8 mouse cellular contexts compared by ENCODE assay signal in genomic region chr3:105686394-105687323, GRCm38 (mm10). TPM values are rescaled to one million over a fixed set of nuclear protein-coding genes. Genes with fewer than 3 reads are reported as not detected.
DNase-seq lines count a peak whose midpoint lies in the region; ATAC-seq and TF ChIP-seq lines count a peak whose summit lies in the region.

No protein-coding gene starts in this region.

- no peaks in the 10 kb centered on the region for H3K27me3 ChIP-seq in kidney, postnatal 0 days (ENCODE audit: insufficient read depth, low read length)
- H3K27me3 ChIP-seq in Patski: peaks cover 11% of the 10 kb centered on the region
- H3K27me3 ChIP-seq in forebrain, embryonic 15.5 days: no peaks in the 10 kb centered on the region
- peaks cover 12% of the 10 kb centered on the region for H3K27me3 ChIP-seq in liver, embryonic 15.5 days

- no peaks in the 10 kb centered on the region for H3K9me3 ChIP-seq in kidney, postnatal 0 days (replicated peaks; ENCODE audit: low read length)
- no peaks in the 10 kb centered on the region for H3K9me3 ChIP-seq in forebrain, embryonic 15.5 days
- no peaks in the 10 kb centered on the region for H3K9me3 ChIP-seq in liver, embryonic 15.5 days (replicated peaks)

- 0 out of 2 replicates have a peak, but pooled peaks cover 3% of the 10 kb centered on the region for H3K4me1 ChIP-seq in kidney, postnatal 0 days (replicated peaks; ENCODE audit: insufficient read depth, low read length)
- peaks cover 18% of the 10 kb centered on the region for H3K4me1 ChIP-seq in forebrain, embryonic 15.5 days
- peaks cover 23% of the 10 kb centered on the region for H3K4me1 ChIP-seq in liver, embryonic 15.5 days (replicated peaks)

- ATAC-seq in kidney, postnatal 0 days (replicated peaks; ENCODE audit: low FRiP score, low read depth): peak; percentile 60
- ATAC-seq in Patski: peak; percentile 32
- no peak for ATAC-seq in forebrain, embryonic 15.5 days (replicated peaks)
- peak; percentile 45 for ATAC-seq in liver, embryonic 15.5 days (ENCODE audit: insufficient read depth)

- POLR2A ChIA-PET in Patski (lab: Charles Lee): interaction anchor here (1.8 kb wide), 1 partner anchor 33 kb away, joined by 4 read pairs; no protein-coding TSS in a partner anchor

- peak overlapping the region; percentile 47 for H3K27ac ChIP-seq in kidney, postnatal 0 days
- peak overlapping the region; percentile 78 for H3K27ac ChIP-seq in forebrain, embryonic 15.5 days (replicated peaks)
- peak overlapping the region; percentile 83 for H3K27ac ChIP-seq in liver, embryonic 15.5 days (replicated peaks)

- TF ChIP-seq CTCF in kidney, postnatal 0 days (IDR thresholded peaks at IDR 0.05; ENCODE audit: low read depth): no peak
- TF ChIP-seq CTCF in Patski (IDR thresholded peaks at IDR 0.05): no peak

- CTCF ChIA-PET in Patski (lab: Charles Lee): interaction anchor here (1.3 to 11.2 kb wide), 2 partner anchors 12 to 38 kb away, joined by 3 to 140 read pairs; no protein-coding TSS in a partner anchor

- H3K4me2 ChIP-seq in kidney, postnatal 0 days (ENCODE audit: low read length): peak overlapping the region; percentile 78
- peak overlapping the region; percentile 78 for H3K4me2 ChIP-seq in forebrain, embryonic 15.5 days (replicated peaks)
- H3K4me2 ChIP-seq in liver, embryonic 15.5 days: peak overlapping the region; percentile 89

- peak overlapping the region; percentile 85 for H3K9ac ChIP-seq in kidney, postnatal 0 days (ENCODE audit: low read depth, low read length)
- H3K9ac ChIP-seq in forebrain, embryonic 15.5 days (replicated peaks): peak overlapping the region; percentile 84
- H3K9ac ChIP-seq in liver, embryonic 15.5 days: peak overlapping the region; percentile 97

- H3K36me3 ChIP-seq in kidney, postnatal 0 days (ENCODE audit: insufficient read depth, low read length): peaks cover 15% of the 10 kb centered on the region; the same call in 1 of the 2 replicates
- peaks cover 24% of the 10 kb centered on the region for H3K36me3 ChIP-seq in forebrain, embryonic 15.5 days
- H3K36me3 ChIP-seq in liver, embryonic 15.5 days (replicated peaks): peaks cover 27% of the 10 kb centered on the region

- DNase-seq in kidney, postnatal 0 days (ENCODE audit: low spot score): peak; percentile 27
- no peak for DNase-seq in kidney, adult 11 months
- no peak for DNase-seq in Patski (ENCODE audit: low read depth, low spot score)
- DNase-seq in right cerebral cortex, adult 2 months (ENCODE audit: low spot score in 2 of 2): no peak
- DNase-seq in cerebellum, adult 11-12 months: no peak
- no peak for DNase-seq in urinary bladder, postnatal 14 days (ENCODE audit: low spot score)

- in situ Hi-C loops in Patski (cut with MboI; ENCODE audit: low pct_unique_long_range_greater_than_20kb): loop anchor here (5.0 to 25.0 kb wide), 2 partner anchors 36 to 1026 kb away; no protein-coding TSS in a partner anchor

- 8% methylated on average over 57 of the region's 60 CpGs for WGBS in kidney, postnatal 0 days
- 9% methylated on average over 60 of the region's 60 CpGs for WGBS in forebrain, embryonic 15.5 days
- 5% methylated on average over 60 of the region's 60 CpGs for WGBS in liver, embryonic 15.5 days (ENCODE audit: insufficient replicate concordance)

- peak overlapping the region; percentile 86 for H3K4me3 ChIP-seq in kidney, postnatal 0 days (replicated peaks; ENCODE audit: low read depth, low read length)
- peak overlapping the region; percentile 72 for H3K4me3 ChIP-seq in forebrain, embryonic 15.5 days
- H3K4me3 ChIP-seq in liver, embryonic 15.5 days (replicated peaks): peak overlapping the region; percentile 97

RNA-seq across cellular contexts. Expression of gene Ddx20, which starts 0.7 kb away (rescaled TPM):
- polyA plus RNA-seq in kidney, postnatal 0 days (2015; fragmentation: Nextera tagmentation; extraction: Ambion mirVana): 25.2 and 26.0 TPM in 2 replicates
- 22.4 TPM for polyA plus RNA-seq in Patski (2021)
- polyA plus RNA-seq in forebrain, embryonic 15.5 days (2015; fragmentation: Nextera tagmentation; extraction: Ambion mirVana): 31.6 and 33.6 TPM in 2 replicates
- polyA plus RNA-seq in liver, embryonic 15.5 days (2015; fragmentation: Nextera tagmentation; extraction: Ambion mirVana): 16.7 and 19.0 TPM in 2 replicates

RNA-seq across cellular contexts. Expression of gene Inka2, which starts 17.7 kb away (rescaled TPM):
- 0.67 and 0.85 TPM in 2 replicates for polyA plus RNA-seq in kidney, postnatal 0 days (2015; fragmentation: Nextera tagmentation; extraction: Ambion mirVana)
- 4.4 TPM for polyA plus RNA-seq in Patski (2021)
- polyA plus RNA-seq in forebrain, embryonic 15.5 days (2015; fragmentation: Nextera tagmentation; extraction: Ambion mirVana): 3.1 and 3.3 TPM in 2 replicates
- 0.26 and 0.32 TPM in 2 replicates for polyA plus RNA-seq in liver, embryonic 15.5 days (2015; fragmentation: Nextera tagmentation; extraction: Ambion mirVana)
